Mouse (Mus musculus): ENCODE results near the gene Gm10392.

Gene Gm10392

DNA sequence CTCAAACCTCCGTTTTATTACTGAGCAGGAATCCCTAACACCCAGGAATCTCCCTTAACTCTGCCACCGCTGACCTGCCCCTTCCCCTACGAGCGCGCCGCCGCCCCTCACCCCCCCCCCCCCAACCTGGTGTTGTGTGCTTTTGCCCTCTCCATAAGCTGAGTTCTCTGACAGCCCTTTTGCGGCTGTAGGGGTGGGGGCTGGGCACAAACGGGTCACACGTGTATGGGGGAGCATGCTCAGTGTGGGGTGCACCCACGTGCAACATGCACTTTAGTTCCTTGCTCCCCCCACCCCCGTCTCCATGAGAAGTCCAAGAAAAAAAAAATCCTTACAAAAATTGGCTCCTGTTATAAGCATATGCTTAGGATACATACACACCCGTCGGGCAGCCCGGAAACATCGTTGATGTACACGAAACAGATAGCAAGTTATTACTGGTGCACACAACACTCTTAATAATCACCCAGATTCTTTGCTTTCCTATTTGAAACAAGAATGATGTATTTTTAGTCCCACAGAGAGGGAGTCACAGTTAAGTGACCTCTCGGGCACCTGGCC lies 26.6 kb downstream of the Gm10392 start:
- peak; percentile 42 for DNase-seq (ENCODE audit: low spot score)

GRCm38 (mm10) chr11:77491502-77492291 lies 27.3 kb downstream of the Gm10392 start:
- peak; percentile 59 for DNase-seq (ENCODE audit: low spot score)

DNA sequence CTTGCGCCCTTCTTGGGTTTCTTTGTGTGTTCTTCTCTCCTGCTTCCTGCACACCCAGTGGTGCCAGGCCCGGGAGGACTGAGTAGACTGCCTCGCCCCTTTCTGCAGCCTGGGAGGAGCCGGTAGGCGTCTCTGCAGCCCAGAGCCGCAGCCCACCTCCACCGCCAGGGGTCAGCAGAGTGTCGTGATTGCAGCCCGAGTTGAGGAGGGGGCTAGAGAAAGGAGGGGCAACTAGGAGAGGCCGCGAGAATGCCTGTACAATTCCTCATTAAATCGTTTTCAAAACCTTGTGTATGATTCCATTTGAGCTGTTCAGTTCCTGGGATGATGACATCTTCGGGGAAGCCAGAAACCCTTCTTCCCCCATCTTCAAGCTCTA lies 27.9 kb downstream of the Gm10392 start:
- DNase-seq (ENCODE audit: low spot score) = peak; percentile 76

- DNase-seq (ENCODE audit: low spot score) = no peak
Measured at GRCm38 (mm10) chr11:77490451-77490850, 28.5 kb downstream of the Gm10392 start.

DNA sequence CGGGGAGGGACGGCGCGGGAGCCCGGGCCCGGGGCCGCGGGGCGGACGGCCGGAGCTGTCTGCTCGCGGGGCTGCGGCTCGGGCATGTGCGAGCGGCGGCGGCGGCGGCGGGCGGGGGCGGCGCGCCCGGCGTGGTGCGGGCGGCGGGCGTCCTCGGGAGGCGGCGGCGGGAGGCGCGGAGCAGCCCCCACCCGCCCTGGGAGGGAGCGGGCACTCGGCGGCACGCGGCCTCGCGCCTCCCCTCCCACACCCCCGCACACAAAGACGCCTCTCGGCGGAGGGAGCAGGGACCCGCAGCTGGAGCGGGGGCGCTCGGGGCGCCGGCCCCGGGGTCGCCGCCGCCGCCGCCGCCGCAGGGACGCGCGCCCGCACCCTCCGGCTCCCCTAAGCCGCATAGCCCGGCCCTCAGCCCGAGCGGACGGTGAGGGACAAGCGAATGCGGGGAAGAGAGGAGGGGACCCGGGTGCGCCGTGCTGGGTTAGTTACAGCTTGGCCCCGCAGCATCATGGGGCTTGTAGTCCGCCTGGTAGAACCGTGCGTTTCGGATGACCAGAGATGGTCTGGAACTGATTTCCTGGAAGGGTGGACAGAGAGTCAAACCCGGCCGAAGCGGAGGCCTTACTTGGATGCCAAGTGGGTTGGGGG lies 29.3 kb downstream of the Gm10392 start, which contains the start of gene Ankrd13b:
TSS of gene Ankrd13b (minus strand) at position 88 of the 645 bp plus-strand sequence.
- no peak for DNase-seq (ENCODE audit: low spot score)

DNA sequence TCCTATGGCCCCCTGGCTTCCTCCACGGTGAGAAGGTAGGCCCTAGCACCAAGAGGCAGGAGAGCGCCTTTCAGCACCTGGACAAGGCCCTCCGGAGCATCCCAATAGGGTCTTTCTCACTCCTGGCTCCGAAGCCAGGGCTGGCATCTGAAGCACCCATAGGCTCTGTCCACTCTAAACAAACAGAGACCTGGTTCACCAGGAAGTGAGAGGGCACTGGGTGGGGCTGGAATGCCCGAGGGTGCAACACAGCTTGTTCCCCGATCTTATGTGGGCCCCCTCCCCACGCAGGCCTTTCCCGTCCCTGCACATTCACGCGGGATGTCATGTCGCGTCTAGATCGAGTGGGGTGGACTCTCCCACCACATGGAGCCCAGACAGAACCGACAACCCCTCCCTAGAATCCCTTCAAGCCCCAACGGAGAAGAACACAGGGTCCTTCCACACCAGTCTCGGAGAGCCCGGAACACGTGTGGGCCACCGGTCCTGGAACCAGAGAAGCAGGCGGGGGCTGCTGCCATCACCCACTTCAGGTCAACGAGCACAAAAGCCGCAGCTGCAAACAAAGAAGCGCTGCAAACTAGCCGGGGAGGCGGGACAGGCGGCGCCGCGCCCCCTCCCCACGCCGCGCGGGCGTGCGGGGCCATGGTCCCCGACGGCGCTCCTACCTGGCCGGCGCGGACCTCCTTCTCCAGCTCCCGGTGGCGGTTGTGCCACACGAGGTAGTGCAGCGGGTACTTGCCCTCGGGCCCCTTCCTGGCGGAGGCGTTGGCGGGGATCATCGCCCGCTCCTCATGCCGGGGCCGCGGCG lies 30.0 kb downstream of the Gm10392 start:
- no peak for DNase-seq (ENCODE audit: low spot score)

DNA sequence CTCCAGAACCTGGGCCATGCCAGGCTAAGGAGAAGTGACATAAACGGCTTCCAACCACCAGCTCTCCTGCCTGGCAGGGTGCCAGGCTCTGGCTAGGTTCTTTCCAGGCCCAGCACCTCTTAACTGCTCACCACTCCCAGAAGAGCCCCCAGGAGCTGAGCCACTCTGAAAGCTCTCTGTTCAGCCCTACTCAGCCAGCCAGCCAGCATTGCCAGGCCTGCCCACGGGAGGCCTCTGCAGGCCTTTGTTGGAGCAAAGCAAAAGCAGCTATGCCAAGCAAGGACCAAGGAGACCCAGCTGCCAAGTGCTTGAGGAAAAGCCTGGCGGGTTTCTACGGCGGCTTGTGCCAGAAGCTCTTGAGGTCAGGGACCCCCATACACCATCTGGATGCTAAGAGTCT lies 32.2 kb downstream of the Gm10392 start:
- DNase-seq (ENCODE audit: low spot score) = no peak

DNA sequence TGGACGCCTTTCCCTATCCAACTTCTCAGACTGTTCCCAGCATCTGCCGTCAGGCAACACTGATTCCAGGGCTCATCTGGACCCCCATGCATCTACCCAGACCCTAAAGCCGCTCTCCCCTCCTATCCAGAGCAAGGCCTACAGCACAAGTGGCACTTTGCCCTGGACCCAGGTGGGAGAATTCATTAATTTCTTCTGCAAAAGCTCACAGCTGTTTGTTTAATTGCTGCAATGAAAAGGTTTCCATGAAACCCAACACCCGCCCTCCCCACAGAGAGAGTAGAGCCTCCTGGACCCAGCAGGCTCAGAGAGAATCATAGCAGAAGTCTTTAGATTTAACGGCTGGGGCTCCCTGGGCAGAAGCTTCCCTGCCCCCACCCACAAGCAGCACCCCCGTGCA lies 33.8 kb downstream of the Gm10392 start:
- DNase-seq (ENCODE audit: low spot score) = no peak

- DNase-seq (ENCODE audit: low spot score) = no peak
Measured at GRCm38 (mm10) chr11:77483510-77484255, 35.3 kb downstream of the Gm10392 start.

- no peak for DNase-seq (ENCODE audit: low spot score)
Measured at GRCm38 (mm10) chr11:77483043-77483442, 36.0 kb downstream of the Gm10392 start.

- DNase-seq (ENCODE audit: low spot score) = no peak
Measured at GRCm38 (mm10) chr11:77476895-77477294, 42.1 kb downstream of the Gm10392 start.

DNA sequence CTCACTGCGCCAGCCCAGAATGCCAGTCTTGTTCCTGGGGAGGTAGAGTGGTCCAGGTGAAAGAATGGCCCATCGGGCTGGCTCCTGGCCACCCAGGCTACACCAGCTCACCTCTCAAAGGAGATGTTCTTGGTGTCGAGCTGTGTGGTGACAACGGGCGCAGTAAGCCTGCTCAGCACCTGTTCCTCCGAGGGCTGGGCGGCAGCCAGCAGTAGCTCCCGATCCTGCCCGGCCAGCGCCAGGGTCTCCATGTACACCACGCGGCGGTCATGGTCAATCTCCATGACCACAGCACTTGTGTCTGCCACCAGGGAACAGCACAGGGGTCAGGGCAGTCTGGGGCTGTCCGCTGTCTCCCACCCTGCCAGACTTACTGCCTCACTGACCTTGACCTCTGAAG lies 42.8 kb downstream of the Gm10392 start:
- DNase-seq (ENCODE audit: low spot score) = no peak

GRCm38 (mm10) chr11:77472775-77473174 lies 46.2 kb downstream of the Gm10392 start:
- no peak for DNase-seq (ENCODE audit: low spot score)

DNA sequence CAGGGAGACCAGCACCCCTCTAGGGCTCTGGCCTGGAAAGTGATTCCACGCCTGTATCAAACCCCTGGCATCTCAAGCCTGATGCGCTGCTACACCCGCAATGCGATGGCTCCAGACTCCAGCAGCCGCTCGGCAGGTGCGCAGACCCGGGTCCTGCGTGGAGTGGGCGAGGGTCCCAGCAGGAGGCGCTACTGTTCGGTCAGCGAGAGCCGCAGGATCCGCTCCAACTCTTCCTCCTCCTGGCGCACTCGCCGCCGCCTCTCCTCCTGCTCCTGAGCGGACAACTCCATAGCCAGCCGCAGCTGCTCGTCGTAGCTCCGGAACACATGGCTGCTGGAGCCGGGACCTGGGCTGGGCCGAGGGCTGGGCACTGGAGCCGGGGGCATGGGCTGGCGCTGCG lies 47.6 kb downstream of the Gm10392 start:
- DNase-seq (ENCODE audit: low spot score) = no peak

- DNase-seq (ENCODE audit: low spot score) = no peak
Measured at GRCm38 (mm10) chr11:77468397-77468796, 50.6 kb downstream of the Gm10392 start.

GRCm38 (mm10) chr11:77467784-77468183 lies 51.2 kb downstream of the Gm10392 start:
- peak; percentile 67 for DNase-seq (ENCODE audit: low spot score)

DNA sequence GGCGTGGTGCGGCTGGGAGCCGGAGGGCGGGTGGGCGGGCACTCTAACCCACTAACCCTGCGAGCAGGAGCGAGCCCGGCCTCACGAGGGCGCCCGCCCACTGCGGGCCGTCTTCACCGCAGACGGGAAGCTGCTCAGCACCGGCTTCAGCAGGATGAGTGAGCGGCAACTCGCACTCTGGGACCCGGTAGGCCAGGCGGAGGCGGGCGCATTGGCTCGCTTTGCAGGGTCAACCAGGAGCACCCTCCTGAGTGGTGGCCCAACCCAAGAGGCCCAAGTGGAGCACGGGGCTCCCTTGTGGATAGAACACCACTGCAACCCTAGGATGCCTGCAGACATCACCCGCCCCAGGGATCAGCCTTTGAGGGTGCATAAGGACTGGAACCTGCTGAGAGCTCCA lies 51.8 kb downstream of the Gm10392 start:
- peak; percentile 40 for DNase-seq (ENCODE audit: low spot score)
